Mouse (Mus musculus) neural tube, embryonic 13.5 days (tissue): ENCODE measurements around the gene Apoa1. TPM values are rescaled to one million over a fixed set of nuclear protein-coding genes. Genes with fewer than 3 reads are reported as not detected.

Experiments used
- ATAC-seq: fragments of 200-750 bp; cut with Nextera tagmentation; 2 replicates; pipeline ENCODE4 v1.8.0; 2017; ENCODE audit warnings: low read depth, mild to moderate bottlenecking, moderate TSS enrichment, moderate library complexity
- H3K27ac ChIP-seq: fragments of 300-500 bp; sonication (generic); replicated peaks from 2 replicates; pipeline ENCODE4 v1.5.1; 2015; ENCODE audit warnings: moderate library complexity, mild to moderate bottlenecking, inconsistent platforms
- H3K27me3 ChIP-seq: fragments of 300-500 bp; sonication (generic); 2 replicates; pipeline ENCODE4 v1.6.1; 2015; ENCODE audit warnings: mild to moderate bottlenecking, inconsistent platforms
- H3K36me3 ChIP-seq: fragments of 300-500 bp; sonication (generic); 2 replicates; pipeline ENCODE4 v1.6.1; 2015; ENCODE audit warnings: mild to moderate bottlenecking, inconsistent platforms
- H3K4me1 ChIP-seq: fragments of 300-500 bp; sonication (generic); replicated peaks from 2 replicates; pipeline ENCODE4 v1.6.1; 2015; ENCODE audit warnings: inconsistent platforms
- H3K4me2 ChIP-seq: fragments of 300-500 bp; sonication (generic); 2 replicates; pipeline ENCODE4 v1.6.1; 2015; ENCODE audit warnings: inconsistent platforms, mild to moderate bottlenecking, moderate library complexity
- H3K4me3 ChIP-seq: fragments of 300-500 bp; sonication (generic); 2 replicates; pipeline ENCODE4 v1.5.1; 2015; ENCODE audit warnings: mild to moderate bottlenecking, inconsistent platforms
- H3K9ac ChIP-seq: fragments of 300-500 bp; sonication (generic); 2 replicates; pipeline ENCODE4 v1.6.1; 2015; ENCODE audit warnings: moderate library complexity, mild to moderate bottlenecking, inconsistent platforms
- H3K9me3 ChIP-seq: fragments of 300-500 bp; sonication (generic); 2 replicates; pipeline ENCODE4 v1.6.1; 2016; ENCODE audit warnings: inconsistent platforms
- WGBS: fragments of 180-500 bp; shearing (Covaris S2); methylation state at CpG from one replicate; pipeline ENCODE4 v1.1.7; 2015; 5-methylcytosine and 5-hydroxymethylcytosine counted together
- polyA plus RNA-seq: library from polyadenylated mRNA; unstranded; fragments of >200 nt; fragmentation: Nextera tagmentation; extraction: Ambion mirVana; gene quantifications from 2 replicates; pipeline ENCODE4 v1.2.1, GENCODE M21; 2015

Apoa1 gene
- polyA plus RNA-seq = 3.2 and 3.8 TPM in 2 replicates

DNA sequence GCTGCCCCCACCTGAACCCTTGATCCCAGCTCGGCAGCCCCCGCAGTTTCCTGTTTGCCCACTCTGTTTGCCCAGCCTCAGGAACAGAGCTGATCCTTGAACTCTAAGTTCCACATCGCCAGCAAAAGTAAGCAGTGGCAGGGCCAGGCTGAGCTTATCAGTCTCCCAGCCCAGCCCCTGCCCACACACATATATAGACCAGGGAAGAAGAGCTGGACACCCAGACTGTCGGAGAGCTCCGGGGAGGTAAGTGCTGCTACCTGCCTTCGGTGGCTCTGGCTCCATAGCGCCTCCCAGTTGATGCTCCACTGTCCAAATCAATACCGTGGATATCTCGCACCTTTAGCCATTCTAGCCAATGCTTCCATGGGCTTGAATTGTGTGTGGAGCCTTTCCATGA is at the start of gene Apoa1:
Gene Apoa1, plus strand, starts transcription at position 90 of the 400 bp plus-strand sequence.
- 71% methylated on average over 9 of the region's 9 CpGs for WGBS
- H3K27ac ChIP-seq = no peak within 1 kb of the TSS
- no peak within 1 kb of the TSS for H3K4me2 ChIP-seq
- H3K9me3 ChIP-seq = no peaks in the 10 kb centered on the region
- peaks cover 5% of the 10 kb centered on the region; the same call in 1 of the 2 replicates for H3K27me3 ChIP-seq
- peaks cover 1% of the 10 kb centered on the region; the same call in 1 of the 2 replicates for H3K36me3 ChIP-seq
- peaks cover 8% of the 10 kb centered on the region for H3K4me1 ChIP-seq
- H3K4me3 ChIP-seq = no peak within 1 kb of the TSS
- no peak within 1 kb of the TSS for H3K9ac ChIP-seq
- no peak for ATAC-seq

GRCm38 (mm10) chr9:46178595-46178994 is 49.8 kb upstream of the Apoa1 start:
- Histone ChIP-seq H3K9ac (no peak overlapping the region), H3K4me1 (peaks cover 5% of the 10 kb centered on the region), H3K4me2 (no peak overlapping the region), H3K4me3 (no peak overlapping the region), H3K27me3 (no peaks in the 10 kb centered on the region), H3K9me3 (no peaks in the 10 kb centered on the region), H3K27ac (no peak overlapping the region), H3K36me3 (peaks cover 10% of the 10 kb centered on the region; the same call in 1 of the 2 replicates)
- WGBS = 88% methylated on average over 9 of the region's 9 CpGs
- ATAC-seq = no peak

DNA sequence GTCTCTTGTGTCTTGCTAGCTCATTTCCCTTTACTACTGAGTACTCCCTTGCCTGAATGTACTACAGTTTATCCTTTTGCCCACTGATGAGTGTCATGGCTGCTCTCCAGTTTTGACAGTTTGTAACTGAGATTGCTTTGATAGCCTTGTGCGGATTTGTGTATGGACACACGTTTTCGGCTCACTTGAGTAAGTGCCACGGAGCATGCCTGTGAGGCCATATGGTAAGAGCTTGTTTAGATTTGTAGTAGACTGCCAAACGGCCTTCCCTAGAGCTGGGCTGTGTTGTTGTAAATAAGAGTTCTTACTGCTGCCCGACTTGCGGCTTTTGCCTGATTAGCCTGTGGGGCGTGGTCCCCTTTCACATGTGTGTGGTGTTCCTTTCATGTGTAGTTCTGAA is 47.1 kb upstream of the Apoa1 start:
- Histone ChIP-seq H3K27ac (no peak overlapping the region), H3K9me3 (no peaks in the 10 kb centered on the region), H3K27me3 (no peaks in the 10 kb centered on the region), H3K4me3 (no peak overlapping the region), H3K4me2 (no peak overlapping the region), H3K36me3 (peaks cover 10% of the 10 kb centered on the region; the same call in 1 of the 2 replicates), H3K9ac (no peak overlapping the region), H3K4me1 (peaks cover 5% of the 10 kb centered on the region)
- ATAC-seq = no peak
- 83% methylated on average over 8 of the region's 8 CpGs for WGBS

DNA sequence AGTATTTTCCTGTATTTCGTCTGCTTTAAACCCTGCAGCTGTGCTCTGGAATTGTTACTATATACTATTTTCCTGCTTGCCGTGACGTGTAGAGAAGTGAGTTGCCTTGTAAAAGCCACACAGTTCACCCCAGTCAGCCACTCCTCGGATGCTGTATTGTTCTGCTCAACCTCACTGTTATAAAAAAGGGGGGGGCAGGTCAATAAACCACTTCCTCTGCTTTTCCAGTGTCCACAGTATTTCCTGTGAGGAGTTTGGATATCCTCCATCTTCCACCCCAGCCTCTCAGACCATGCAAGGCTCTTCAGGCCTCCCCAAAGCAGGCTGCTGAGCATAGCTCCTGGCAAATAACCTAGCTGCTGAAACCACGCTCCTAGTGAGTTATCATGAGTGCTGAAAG is 43.8 kb upstream of the Apoa1 start:
- Histone ChIP-seq H3K4me3 (no peak overlapping the region), H3K9me3 (no peaks in the 10 kb centered on the region), H3K36me3 (no peaks in the 10 kb centered on the region), H3K27ac (no peak overlapping the region), H3K27me3 (no peaks in the 10 kb centered on the region), H3K4me1 (peaks cover 8% of the 10 kb centered on the region), H3K9ac (no peak overlapping the region), H3K4me2 (no peak overlapping the region)
- no peak for ATAC-seq
- 50% methylated on average over 5 of the region's 5 CpGs for WGBS

- Histone ChIP-seq H3K4me3 (no peak overlapping the region), H3K9ac (no peak overlapping the region), H3K9me3 (no peaks in the 10 kb centered on the region), H3K36me3 (no peaks in the 10 kb centered on the region), H3K4me1 (peaks cover 8% of the 10 kb centered on the region), H3K27me3 (no peaks in the 10 kb centered on the region), H3K27ac (no peak overlapping the region), H3K4me2 (no peak overlapping the region)
- no peak for ATAC-seq
- WGBS = 60% methylated on average over 2 of the region's 2 CpGs
Observed at GRCm38 (mm10) chr9:46185191-46185590, 43.2 kb upstream of the Apoa1 start.

- no peak overlapping the region for H3K9ac ChIP-seq
- H3K4me3 ChIP-seq = no peak overlapping the region
- H3K9me3 ChIP-seq = no peaks in the 10 kb centered on the region
- H3K27me3 ChIP-seq = no peaks in the 10 kb centered on the region
- peaks cover 4% of the 10 kb centered on the region; the same call in 1 of the 2 replicates for H3K4me1 ChIP-seq
- H3K4me2 ChIP-seq = no peak overlapping the region
- H3K27ac ChIP-seq = no peak overlapping the region
- WGBS = 91% methylated on average over 1 of the region's 1 CpGs
- H3K36me3 ChIP-seq = no peaks in the 10 kb centered on the region
- no peak for ATAC-seq
Observed at GRCm38 (mm10) chr9:46186387-46186786, 42.0 kb upstream of the Apoa1 start.

GRCm38 (mm10) chr9:46188370-46188769 is 40.0 kb upstream of the Apoa1 start:
- Histone ChIP-seq H3K27ac (no peak overlapping the region), H3K9ac (no peak overlapping the region), H3K36me3 (no peaks in the 10 kb centered on the region), H3K4me1 (peaks cover 4% of the 10 kb centered on the region; the same call in 1 of the 2 replicates), H3K4me2 (no peak overlapping the region), H3K27me3 (no peaks in the 10 kb centered on the region), H3K9me3 (no peaks in the 10 kb centered on the region), H3K4me3 (no peak overlapping the region)
- WGBS = 87% methylated on average over 4 of the region's 4 CpGs
- no peak for ATAC-seq

DNA sequence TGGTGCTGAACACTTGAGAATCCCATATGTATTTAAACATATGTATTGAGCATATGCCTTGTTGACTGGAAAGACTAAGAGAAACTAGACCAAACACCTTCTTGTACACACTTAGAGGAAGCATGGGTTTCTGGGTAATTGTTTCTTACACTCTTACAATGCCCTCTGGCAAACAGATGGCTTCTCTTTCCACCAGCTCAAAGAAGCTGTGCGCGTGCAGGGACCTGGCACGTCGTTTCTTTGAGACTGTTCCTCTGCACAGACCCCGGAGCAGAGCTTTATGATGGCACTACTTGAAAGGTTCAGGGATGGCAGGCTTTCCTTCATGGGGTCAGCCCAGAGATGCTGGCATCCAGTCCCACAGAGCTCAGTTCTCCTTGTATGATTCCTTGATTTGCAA is 39.4 kb upstream of the Apoa1 start:
- 67% methylated on average over 5 of the region's 5 CpGs for WGBS
- Histone ChIP-seq H3K4me1 (peaks cover 4% of the 10 kb centered on the region; the same call in 1 of the 2 replicates), H3K4me3 (no peak overlapping the region), H3K36me3 (no peaks in the 10 kb centered on the region), H3K4me2 (no peak overlapping the region), H3K27me3 (no peaks in the 10 kb centered on the region), H3K27ac (no peak overlapping the region), H3K9ac (no peak overlapping the region), H3K9me3 (no peaks in the 10 kb centered on the region)
- ATAC-seq = no peak

DNA sequence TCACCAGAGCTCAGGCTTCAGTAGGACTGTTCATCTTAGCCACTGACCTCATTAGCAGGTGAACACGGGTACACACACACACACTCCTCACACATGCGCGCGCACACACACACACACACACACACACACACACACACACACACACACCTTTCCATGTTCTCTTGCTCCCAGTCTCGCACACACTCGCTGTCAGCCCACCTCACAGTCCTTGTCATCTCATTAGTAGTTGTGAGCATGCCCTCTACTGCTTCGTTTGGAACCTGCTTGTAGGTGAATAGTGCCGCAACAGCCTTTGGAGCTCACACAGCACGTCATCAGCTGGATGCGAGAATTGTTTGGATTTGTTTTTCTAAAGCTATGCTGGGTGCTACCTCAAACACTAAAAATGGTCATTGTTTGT is 39.0 kb upstream of the Apoa1 start:
- peaks cover 4% of the 10 kb centered on the region; the same call in 1 of the 2 replicates for H3K4me1 ChIP-seq
- H3K27me3 ChIP-seq = no peaks in the 10 kb centered on the region
- H3K9me3 ChIP-seq = no peaks in the 10 kb centered on the region
- H3K27ac ChIP-seq = no peak overlapping the region
- no peak overlapping the region for H3K4me3 ChIP-seq
- no peak overlapping the region for H3K4me2 ChIP-seq
- 0 out of 2 replicates have a peak, but pooled peaks cover 3% of the 10 kb centered on the region for H3K36me3 ChIP-seq
- no peak overlapping the region for H3K9ac ChIP-seq
- ATAC-seq = no peak
- 85% methylated on average over 10 of the region's 10 CpGs for WGBS

GRCm38 (mm10) chr9:46191234-46191633 is 37.1 kb upstream of the Apoa1 start:
- Histone ChIP-seq H3K4me1 (peaks cover 4% of the 10 kb centered on the region; the same call in 1 of the 2 replicates), H3K4me3 (no peak overlapping the region), H3K27ac (no peak overlapping the region), H3K36me3 (peaks cover 21% of the 10 kb centered on the region), H3K27me3 (no peaks in the 10 kb centered on the region), H3K9me3 (no peaks in the 10 kb centered on the region), H3K9ac (no peak overlapping the region), H3K4me2 (no peak overlapping the region)
- ATAC-seq = no peak
- WGBS = 79% methylated on average over 8 of the region's 8 CpGs

DNA sequence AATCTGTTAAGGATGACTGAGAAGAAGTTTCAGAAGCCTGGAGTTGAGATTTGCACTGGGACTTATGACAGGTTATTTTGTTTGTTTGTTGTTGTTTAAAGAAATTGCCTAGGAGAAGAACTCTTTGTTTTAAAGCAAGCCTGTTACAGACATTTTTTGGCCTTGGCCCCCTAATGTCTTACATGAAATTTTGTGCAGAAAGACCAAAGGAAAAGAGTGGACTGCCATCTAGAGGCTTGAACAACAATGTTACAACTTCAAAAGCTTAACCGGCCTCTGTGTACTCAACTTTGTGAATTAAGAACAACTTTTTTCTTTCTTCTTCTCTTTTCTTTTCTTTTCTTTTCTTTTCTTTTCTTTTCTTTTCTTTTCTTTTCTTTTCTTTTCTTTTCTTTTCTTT is 36.7 kb upstream of the Apoa1 start:
- Histone ChIP-seq H3K4me2 (no peak overlapping the region), H3K9me3 (no peaks in the 10 kb centered on the region), H3K27ac (no peak overlapping the region), H3K9ac (no peak overlapping the region), H3K27me3 (no peaks in the 10 kb centered on the region), H3K4me3 (no peak overlapping the region), H3K4me1 (peaks cover 4% of the 10 kb centered on the region; the same call in 1 of the 2 replicates), H3K36me3 (peaks cover 25% of the 10 kb centered on the region)
- ATAC-seq = no peak
- 45% methylated on average over 1 of the region's 1 CpGs for WGBS

- Histone ChIP-seq H3K9me3 (no peaks in the 10 kb centered on the region), H3K4me1 (peaks cover 4% of the 10 kb centered on the region; the same call in 1 of the 2 replicates), H3K27me3 (no peaks in the 10 kb centered on the region), H3K4me3 (no peak overlapping the region), H3K9ac (no peak overlapping the region), H3K36me3 (peaks cover 35% of the 10 kb centered on the region), H3K27ac (no peak overlapping the region), H3K4me2 (no peak overlapping the region)
- ATAC-seq = no peak
- 80% methylated on average over 6 of the region's 6 CpGs for WGBS
Observed at GRCm38 (mm10) chr9:46192642-46193041, 35.7 kb upstream of the Apoa1 start.

GRCm38 (mm10) chr9:46194809-46195208 is 33.6 kb upstream of the Apoa1 start:
- Histone ChIP-seq H3K27me3 (no peaks in the 10 kb centered on the region), H3K4me3 (no peak overlapping the region), H3K9ac (no peak overlapping the region), H3K36me3 (peaks cover 56% of the 10 kb centered on the region), H3K4me2 (no peak overlapping the region), H3K4me1 (no peaks in the 10 kb centered on the region), H3K9me3 (no peaks in the 10 kb centered on the region), H3K27ac (no peak overlapping the region)
- ATAC-seq = no peak
- 82% methylated on average over 9 of the region's 9 CpGs for WGBS
